Mouse (Mus musculus) adipocyte (in vitro differentiated cells): ENCODE results near the gene Sik1.
A peak's percentile ranks its signal among the peaks of the same experiment; 100 is the strongest.
"Not testable (repeated sequence)": the region's sequence is repeated elsewhere in the genome, so short reads cannot be mapped to it uniquely, and the experiment has no call there.

Experiments used
- DNase-seq: peaks from one replicate; pipeline ENCODE4 v3.0.0-alpha.2; 2016; ENCODE audit warnings: low spot score

Gene Sik1

DNA sequence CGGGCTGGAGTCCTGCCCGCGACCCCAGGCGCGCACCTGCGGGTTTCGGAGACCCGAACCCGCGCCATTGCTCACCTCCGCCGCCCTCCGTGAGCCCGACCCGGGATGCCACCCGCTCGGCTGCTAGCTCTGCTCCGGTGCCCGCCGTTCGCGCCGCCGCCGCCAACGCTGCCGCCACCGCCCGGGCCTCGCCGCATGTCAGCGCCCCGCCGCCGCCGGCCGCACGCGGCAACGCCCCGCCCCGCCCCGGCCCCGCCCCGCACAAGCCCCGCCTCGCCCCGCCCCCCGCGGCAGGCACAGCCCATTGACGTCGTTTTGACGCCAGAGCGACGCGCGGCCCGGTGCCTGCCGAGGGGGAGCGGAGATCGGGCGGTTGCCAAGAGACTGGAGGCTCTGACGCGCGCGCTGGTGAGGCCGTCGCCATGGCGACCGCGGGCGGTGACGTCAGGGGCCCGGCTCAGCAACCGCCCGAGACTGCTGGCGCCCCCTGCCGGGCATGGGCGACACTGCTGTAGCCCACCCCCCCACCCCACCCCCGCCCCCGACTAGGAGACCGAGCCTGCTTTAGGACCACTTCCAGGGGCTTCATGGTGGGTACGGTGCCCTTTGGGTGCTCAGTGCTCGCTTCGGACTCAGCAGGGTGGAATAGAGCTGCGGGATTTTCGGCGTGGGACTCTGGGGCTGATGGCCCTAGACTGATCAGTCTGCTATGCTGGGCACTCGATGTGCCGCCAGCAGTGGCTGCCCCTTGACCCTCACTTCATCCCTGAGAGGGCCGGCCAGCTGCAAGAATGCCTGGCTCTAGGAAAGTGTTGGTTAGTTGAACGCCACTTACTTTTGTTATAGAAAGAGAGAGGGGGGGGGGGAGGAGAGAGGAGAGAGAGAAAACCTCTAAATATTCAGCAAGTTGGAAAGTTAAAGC, at the start of gene Sik1:
Sik1 (minus strand) TSS at position 208 of the 922 bp plus-strand sequence.
- peak; percentile 98 for DNase-seq

DNA sequence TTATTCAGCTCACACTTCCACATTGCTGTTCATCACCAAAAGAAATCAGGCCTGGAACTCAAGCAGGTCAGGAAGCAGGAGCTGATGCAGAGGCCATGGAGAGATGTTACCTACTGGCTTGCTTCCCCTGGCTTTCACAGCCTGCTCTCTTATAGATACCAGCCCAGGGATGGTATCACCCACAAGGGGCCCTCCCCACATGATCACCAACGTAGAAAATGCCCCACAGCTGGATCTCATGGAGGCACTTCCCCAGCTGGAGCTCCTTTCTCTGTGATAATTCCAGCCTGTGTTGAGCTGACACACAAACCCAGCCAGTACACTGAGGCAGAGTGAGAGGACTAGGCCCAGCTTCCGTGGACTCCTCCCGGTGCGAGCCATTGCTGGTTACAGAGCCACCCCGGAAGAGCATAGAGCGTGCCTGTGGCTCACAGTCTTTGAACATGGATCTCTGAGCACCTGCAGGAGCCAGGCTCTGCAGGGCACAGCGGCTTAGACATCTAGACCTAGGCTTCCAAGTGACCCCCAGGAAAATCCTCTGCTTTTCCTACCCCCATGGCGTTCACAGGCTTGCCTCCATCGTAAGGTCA, 49.7 kb upstream of the Sik1 start:
- DNase-seq, result no peak

DNA sequence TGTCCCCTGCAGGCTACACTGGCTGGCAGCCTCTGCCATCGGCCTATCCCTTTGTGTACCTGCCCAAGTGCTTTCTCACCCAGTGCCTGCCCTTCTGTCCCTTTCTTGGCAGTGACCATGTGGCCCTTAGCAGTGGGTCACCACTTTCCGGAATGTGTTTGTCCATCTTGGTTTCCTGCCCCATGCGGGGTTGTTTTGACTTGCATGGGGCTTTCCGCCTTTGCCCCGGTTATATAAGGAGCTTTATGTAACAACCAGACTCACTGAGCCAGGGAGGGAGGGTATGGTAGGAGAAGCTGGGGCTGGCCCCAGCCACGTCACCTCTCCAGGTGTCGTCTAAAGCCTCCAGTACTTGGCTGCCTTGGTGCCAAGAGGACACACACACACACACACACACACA, 48.4 kb upstream of the Sik1 start:
- peak; percentile 41 for DNase-seq

DNA sequence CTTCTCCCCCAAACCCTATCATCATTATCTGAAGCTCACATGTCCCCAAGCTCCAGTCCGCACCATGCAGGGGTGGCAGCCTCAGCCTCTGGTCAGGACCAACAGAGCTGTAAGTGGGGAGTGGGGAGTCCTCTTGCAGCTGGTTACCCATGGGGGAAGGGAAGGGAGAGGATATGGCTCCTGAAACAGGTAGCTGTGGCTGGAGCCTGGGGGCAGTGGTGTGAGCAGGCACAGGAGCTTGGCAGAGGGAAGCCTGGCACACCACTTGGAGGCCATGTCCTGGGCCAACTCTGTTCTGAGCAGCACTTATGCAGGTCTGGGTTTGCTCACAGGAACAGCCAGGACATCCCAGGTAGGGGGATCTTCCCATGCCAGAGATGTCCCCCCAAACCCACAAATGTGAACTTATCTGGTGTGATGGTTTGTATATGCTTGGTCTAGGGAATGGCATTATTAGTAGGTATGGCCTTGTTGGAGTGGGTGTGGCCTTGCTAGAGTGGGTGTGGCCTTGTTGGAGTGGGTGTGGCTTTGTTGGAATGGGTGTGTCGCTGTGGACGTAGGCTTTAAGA, 47.1 kb upstream of the Sik1 start:
- DNase-seq, result no peak

DNA sequence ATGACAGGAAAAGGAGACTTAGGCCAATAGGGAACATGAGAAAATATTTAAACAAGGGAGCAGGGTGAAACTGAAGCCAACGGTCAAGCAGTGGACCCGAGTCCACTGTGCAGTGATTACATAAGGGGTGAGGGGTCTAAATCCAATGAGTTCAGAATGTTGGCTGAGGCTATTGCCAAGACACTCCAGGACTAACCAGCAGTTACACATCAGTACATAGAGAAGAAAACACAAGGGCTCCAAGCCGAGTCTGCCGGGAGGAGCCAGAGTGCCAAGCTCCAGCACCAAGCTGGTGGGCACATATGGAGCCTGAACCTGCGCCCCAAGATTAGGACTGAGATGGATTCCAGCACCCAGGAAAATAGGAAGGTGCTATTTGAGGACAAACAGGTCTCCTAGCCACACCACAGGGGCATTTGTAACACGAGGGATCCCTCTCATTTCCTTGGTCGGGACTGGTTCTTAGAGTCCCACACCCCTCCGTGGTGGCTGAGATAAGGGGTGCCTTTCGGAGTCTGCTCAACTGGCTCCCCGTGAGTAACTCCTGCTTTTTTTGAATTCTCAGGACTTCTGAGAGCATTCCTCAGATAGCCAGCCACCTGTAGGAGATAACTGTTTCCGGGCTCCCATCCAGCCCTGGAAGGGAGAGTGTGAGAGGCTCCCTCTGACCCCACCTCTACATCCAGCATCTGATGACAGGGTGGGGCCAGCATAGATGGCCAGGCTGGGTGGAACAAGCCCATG, 46.0 kb upstream of the Sik1 start:
- peak; percentile 54 for DNase-seq

DNA sequence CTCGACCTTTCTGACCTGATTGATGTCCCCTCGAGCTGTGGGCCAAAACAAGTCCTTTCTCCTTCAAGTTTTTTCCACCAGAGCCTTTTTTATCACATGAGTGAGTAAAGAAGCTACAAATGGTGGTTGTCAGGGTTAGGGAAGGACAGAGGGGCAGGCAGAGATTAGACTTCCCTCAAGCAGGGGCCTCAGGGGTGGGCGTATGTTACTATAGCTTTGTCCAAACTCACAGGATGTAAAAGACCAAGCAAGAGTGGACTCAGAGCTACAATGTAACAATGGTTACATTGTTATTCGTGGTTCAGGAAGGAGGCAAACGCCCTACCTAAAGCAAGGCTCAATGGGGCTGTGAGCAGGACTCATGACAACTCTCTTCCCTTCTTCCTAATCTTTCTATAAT, 43.3 kb upstream of the Sik1 start:
- no peak for DNase-seq

DNA sequence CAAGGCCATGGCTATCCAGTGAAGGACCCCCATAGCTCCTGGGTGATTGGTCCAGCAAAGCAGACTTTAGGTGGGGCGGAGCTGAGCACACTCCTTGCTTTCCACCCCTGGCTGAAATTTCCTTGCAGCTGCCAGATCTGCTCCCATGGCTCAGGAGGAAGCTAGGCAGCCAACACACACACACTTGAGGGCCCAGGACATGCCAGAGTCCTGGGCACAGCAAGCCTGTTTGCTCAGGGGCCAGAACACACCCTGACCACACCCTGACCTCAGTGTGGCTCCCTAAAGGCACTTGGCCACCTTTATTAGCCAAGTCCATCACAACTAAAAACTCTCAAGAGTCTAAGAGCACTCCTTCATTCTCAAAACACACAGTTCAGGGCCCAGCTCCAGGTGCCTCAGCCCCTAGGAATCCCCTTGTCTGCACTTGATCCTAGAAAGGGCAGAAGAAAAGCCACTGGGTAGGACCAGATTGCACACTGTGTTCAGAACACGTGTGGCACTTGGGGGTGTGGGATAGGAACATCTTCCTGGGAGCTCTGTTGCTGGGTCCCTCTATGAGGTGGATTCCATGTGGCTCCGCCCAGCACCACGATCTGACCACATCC, 41.7 kb upstream of the Sik1 start:
- DNase-seq, result no peak

DNA sequence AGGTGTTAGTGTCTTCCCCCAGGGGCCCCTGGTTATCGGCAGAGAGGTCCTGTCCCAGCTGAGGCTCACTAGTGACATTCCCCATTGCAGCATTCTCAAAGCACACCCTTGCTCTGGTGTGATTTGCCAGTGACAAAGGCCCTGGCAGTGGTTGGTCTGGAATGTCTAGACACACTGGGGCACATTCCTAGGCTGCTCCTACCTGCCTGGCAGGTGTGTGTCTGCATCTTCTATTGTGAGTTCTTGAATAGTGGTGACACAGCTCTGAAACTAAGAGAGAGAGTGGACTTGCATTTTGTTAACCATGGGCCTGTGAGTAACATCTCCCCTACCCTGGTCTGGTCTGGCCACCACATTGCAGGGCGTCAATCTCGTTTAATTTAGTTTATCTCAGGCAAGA, 41.1 kb upstream of the Sik1 start:
- no peak for DNase-seq

DNA sequence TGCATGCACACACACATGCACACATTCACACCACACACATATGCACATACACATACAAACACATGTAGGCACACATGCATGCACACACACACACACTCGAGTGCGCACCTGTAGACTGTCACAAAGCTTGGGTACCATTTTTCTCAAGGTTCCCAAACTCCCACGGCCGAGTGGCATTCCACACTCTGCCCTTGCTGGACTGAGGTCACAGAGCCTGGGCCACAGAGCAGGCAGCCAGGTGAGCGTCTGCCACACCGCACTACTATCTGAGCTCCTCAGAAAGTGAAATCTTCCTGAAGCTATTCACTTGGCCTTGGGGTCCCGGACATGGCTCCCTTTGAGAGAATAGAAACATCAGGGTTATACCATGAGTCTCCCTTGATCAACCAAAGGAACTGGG, 40.7 kb upstream of the Sik1 start:
- DNase-seq, result no peak

DNA sequence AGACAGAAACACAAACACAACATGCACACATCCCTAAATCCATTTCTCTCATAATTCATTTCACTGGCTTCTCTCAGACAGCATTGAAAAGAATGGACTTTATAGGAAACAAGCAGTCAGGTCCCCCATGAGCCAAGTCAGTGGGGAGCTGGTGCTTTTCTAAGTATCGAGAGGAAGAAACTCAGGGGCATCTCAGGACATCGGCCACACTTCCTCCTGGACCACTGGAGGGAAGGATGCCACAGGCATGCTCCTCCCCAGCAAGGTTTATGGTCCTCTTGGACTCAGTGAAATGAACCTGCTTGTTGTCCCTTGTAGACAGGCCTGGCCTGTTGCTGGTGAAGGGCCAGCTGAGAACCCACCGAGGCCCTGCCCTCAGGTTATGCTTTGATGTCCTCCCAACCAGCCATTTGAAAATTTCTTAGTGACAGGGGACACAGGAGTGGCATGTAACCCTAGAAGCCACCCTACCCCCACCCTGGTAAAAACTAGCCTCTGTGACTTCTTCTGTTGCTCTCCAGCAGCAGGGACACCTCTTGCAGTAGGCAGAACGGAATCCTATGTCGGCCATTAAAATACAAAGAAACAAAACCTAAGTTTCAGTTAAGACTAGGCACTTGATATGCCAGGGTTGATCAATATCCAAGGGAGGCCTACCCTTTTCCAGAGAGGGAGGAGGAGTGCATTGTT, 37.9 kb upstream of the Sik1 start:
- no peak for DNase-seq

DNA sequence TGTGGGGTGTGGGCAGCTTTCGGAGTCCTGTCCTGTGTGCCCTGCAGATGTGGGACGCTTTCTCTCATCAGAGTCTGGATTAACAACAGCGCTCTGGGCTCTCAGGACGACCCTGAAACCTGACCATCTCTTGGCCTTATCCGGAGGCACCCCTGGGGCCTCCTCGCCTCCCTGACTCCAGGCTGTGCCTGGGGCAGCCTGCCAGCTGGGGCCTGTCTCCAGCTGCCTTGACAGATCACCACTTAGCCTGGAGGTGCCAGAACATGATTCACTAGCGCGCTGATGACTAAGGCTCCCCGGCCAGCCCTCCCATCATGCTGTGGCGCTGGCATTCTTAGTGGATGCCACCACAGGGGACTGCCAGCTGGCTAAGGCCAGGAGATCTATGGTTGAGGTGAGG, 37.1 kb upstream of the Sik1 start:
- peak; percentile 92 for DNase-seq

DNA sequence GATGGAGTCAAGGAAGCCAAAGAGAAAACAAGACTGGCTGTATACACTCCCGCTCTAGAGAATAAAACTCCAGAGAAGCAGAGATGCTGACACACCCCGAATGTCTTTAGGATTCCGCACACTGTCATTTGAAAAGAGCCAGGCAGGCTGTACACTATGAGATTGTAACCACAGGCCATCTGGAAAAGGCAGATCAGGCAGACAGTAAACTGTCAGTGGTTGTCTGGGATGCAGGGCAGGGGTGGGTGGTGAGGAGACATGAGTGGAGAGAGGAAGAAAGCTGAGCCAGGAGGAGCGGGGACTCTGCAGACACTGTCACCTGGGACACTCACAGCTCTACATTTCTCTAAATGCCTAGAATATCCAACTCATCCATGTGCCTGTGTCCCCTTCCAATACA, 36.3 kb upstream of the Sik1 start:
- no peak for DNase-seq

DNA sequence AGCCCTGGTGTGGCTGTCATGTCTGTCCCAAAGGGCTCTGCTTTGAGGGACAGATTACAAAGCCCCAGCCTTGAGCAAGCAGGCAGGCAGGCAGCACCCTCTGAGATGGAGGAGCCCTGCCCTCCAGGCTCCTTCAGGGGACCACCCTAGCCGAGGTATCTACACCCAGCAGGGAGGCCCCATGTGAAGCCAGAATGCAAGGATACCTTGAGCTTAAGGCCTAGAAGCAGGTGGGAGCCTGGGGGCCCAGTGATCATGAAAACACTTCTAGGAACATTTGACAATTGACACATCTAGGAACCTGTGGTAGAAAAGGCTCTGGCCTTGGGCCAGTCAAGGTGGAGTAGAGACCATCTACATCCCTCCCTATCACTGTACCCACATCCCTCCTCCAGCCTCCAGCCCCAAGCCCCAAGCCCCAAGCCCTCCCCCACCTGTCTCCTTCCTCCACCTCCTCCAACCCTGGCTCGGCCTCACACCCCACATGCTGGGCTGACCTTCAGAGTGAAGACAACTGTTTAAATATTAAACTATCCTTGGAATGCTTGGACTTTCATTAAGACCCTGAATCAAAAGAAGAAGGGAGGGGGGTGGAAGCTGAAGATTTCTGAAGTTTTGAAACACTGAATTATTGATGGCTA, 34.8 kb upstream of the Sik1 start:
- DNase-seq, result no peak

DNA sequence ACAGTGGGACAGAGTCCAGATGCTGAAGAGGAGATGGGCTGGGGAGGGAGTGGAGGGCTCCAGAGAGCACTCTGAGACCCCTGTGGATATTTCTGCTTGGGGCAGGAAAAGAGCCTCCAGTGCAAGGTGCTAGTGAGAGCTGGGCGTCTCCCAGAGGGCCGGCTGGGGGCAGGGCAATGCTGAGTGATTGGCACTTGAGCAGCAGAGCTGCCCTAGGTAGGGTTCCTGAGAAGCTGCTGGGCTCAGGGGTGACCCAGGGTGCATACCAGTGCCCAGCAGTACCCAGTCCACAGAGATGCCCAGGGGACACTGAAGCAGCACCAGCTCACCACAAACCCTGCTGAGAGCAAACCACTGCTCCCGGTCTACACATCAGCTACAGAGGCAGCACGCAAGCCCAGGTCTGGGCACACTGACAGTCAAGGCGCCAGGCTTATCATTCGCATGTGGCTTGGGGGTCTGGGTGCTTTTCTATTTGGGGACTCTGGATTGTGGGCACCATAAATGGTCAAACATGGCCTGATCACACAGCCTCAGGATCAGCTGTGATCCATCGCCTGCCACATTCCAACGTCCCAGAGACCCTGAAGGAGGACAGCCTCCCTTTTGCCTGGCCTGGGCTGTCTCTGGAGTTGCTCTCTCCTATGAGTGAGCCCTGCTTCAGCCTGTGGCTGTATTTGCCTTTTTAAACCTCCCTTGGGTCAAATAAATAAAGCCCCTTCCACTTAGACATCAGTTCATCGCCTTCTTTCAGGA, 34.0 kb upstream of the Sik1 start:
- no peak for DNase-seq

DNA sequence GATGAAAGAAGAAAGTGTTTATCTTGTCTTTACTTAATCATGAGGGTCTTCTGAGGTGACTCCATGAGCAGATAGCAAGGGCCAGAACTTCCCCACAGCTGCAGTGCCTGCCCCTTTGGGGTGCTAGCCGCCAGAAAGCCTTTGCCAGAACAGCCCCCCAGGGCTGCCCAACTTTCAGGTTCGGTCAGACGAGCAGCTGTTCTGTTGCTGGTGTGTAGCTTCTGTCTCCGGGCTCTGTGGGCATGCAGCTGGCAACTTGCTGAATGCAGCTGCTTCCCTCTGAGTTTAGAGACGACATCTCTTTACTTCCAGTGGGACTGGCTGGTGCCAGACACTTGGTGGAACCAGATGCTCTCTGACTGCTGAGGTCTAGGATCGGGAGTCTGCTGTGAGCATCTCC, 32.9 kb upstream of the Sik1 start:
- DNase-seq, result no peak

DNA sequence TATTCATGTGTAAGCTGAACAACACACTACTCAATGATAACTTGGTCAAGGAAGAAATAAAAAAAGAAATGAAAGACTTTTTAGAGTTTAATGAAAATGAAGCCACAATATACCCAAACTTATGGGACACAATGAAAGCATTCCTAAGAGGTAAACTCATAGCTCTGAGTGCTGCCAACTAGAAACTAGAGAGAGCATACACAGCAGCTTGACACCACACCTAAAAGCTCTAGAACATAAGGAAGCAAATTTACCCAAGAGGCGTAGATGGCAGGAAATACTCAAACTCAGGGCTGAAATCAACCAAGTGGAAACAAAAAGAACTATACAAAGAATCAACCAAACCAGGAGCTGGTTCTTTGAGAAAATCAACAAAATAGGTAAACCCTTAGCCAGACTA, 29.1 kb upstream of the Sik1 start:
- not testable (repeated sequence) for DNase-seq

DNA sequence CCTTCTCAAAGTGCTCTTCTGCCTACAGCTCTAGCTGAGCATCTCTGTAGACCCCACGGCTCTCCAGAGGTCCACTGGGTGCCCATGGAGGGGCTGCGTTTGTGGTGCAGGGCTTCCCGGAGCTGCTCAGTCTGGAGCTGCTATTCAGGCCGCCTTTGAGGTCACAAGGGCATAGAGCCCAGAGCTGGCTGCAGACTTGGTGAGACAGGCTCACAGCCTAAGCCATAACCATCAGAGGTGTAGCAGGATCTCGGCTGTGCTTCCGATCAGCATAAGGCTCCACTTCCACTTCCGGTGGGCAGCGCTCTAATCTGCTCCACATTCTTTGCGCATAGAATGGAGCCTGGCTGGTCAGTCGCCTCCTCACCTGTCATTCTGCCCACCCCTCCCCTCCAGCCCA, 23.8 kb upstream of the Sik1 start:
- no peak for DNase-seq

DNA sequence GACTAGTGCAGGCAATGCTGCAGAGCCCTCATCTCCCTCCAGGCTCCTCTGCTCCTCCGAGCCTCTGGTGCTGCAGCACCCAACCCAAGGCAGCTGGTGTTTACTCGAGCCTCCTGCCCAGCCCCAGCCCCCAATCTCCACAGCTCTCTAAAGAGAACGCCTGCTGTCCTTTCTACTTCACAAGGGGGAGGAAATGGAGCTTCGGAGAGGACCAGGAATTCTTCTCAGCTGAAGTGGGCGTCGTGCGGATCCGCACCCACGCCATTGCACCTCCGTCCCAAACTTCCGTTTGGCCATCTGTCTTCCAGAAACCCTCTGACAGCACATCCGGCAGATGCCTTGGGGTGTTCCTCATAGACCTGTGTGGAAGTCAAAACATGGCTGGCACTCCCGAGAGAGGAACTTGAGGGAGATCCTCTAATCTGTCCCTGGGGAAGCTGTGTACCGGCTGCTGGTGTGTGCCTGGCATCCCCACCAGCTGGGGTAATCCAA, 22.1 kb upstream of the Sik1 start:
- DNase-seq, result no peak

DNA sequence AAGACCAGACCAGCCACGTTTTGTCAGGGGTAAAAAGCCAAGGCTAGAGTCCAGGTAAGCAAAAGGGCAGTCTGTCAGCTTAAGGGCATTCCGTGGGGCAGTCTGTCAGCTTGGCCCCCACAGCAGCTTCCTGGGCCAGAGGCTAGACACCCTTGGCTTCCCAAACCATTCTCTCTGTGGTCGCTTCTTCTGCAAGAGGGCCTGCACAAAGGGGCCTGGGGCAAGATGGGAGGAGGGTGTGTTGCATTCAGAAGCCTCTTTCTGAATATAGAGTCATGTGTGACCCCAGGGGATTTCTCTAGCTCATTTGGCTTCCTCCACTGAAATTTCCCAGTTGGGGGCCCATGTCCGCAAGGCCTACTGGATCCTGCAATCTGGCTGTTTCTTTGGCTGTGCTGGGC, 21.6 kb upstream of the Sik1 start:
- DNase-seq, result peak; percentile 57

DNA sequence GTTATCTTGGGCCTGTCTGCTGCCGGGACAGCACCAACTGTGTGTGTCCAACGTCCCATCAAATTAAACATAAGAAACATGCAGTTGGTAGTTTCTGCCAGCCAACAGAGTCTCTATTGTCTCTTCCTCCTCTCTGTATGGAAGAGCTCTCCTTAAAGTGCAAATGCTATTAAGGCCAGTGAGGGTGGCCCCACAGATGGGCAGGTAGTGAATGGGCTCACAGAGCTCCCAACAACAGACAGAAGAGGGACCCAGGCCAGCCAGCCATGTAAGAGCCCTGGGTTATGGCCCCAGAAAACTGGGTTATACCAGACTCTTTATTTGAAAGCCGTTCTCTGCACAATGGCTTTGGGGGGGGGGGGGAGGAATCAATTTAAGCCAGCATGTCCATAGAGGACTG, 21.2 kb upstream of the Sik1 start:
- no peak for DNase-seq
